Mouse (Mus musculus) heart, embryonic 11.5 days (tissue): ENCODE measurements at regions not wholly inside any gene's neighbourhood (a gene's known extent, or its start where the extent isn't known, plus 50 kb on each side); places are given as distances from the start of the nearest gene placed in this dataset.
"Not testable (repeated sequence)": the region's sequence is repeated elsewhere in the genome, so short reads cannot be mapped to it uniquely, and the experiment has no call there.

ENCODE experiments used
- ATAC-seq: fragments of 200-750 bp; cut with Nextera tagmentation; replicated peaks from 2 replicates; pipeline ENCODE4 v1.8.0; 2017; ENCODE audit warnings: moderate library complexity; ENCODE audit not compliant: insufficient number of reproducible peaks, low FRiP score, low TSS enrichment
- H3K27ac ChIP-seq: fragments of 300-500 bp; sonication (generic); 2 replicates; pipeline ENCODE4 v1.5.1; 2014; ENCODE audit warnings: mild to moderate bottlenecking, low read depth, low read length
- H3K27me3 ChIP-seq: fragments of 300-500 bp; sonication (generic); 2 replicates; pipeline ENCODE4 v1.6.1; 2014; ENCODE audit warnings: mild to moderate bottlenecking, low read length, mixed read lengths; ENCODE audit not compliant: control insufficient read depth, insufficient read depth
- H3K36me3 ChIP-seq: fragments of 300-500 bp; sonication (generic); 2 replicates; pipeline ENCODE4 v1.6.1; 2014; ENCODE audit warnings: mild to moderate bottlenecking, low read length, moderate library complexity, mixed read lengths; ENCODE audit not compliant: control insufficient read depth, insufficient read depth
- H3K4me1 ChIP-seq: fragments of 300-500 bp; sonication (generic); 2 replicates; pipeline ENCODE4 v1.6.1; 2014; ENCODE audit warnings: low read length; ENCODE audit not compliant: control insufficient read depth, insufficient read depth
- H3K4me2 ChIP-seq: fragments of 300-500 bp; sonication (generic); 2 replicates; pipeline ENCODE4 v1.6.1; 2014; ENCODE audit warnings: mild to moderate bottlenecking, moderate library complexity
- H3K4me3 ChIP-seq: fragments of 300-500 bp; sonication (generic); 2 replicates; pipeline ENCODE4 v1.5.1; 2014; ENCODE audit warnings: low read depth, low read length
- H3K9ac ChIP-seq: fragments of 300-500 bp; sonication (generic); 2 replicates; pipeline ENCODE4 v1.6.1; 2014; ENCODE audit warnings: mild to moderate bottlenecking, low read depth, low read length, moderate library complexity
- H3K9me3 ChIP-seq: fragments of 300-500 bp; sonication (generic); replicated peaks from 2 replicates; pipeline ENCODE4 v1.6.1; 2016; ENCODE audit warnings: low read length; ENCODE audit not compliant: control insufficient read depth
- WGBS: fragments of 180-500 bp; shearing (Covaris S2); extraction: QIAGEN DNeasy Blood & Tissue Kit; methylation state at CpG from one replicate; pipeline ENCODE4 v1.1.7; 2014; ENCODE audit not compliant: insufficient replicate concordance; 5-methylcytosine and 5-hydroxymethylcytosine counted together

DNA sequence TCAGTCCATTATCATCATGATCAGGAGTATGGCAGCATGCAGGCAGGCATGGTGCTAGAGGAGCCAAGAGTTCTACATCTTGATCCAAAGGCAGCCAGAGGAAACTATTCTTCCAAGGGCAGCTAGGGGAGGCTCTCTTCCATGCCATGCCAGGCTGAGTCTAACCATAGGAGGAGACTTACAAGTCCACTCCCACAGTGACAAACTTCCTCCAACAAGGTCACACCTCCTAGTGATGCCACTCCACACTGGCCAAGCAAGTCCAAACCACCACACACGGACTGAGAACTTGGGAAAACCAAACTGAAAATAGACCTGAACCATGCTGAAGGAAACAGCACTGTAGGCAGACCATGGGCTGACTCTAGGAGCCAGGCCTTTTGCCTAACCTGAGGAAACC lies 197.4 kb downstream of the Prex1 start:
- no peak for ATAC-seq
- H3K4me3 ChIP-seq: no peak overlapping the region
- H3K27me3 ChIP-seq: no peaks in the 10 kb centered on the region
- H3K4me2 ChIP-seq: no peak overlapping the region
- 71% methylated on average over 1 of the region's 1 CpGs for WGBS
- H3K9me3 ChIP-seq: no peaks in the 10 kb centered on the region
- no peaks in the 10 kb centered on the region for H3K36me3 ChIP-seq
- H3K27ac ChIP-seq: no peak overlapping the region
- no peak overlapping the region for H3K9ac ChIP-seq
- H3K4me1 ChIP-seq: peaks cover 23% of the 10 kb centered on the region

DNA sequence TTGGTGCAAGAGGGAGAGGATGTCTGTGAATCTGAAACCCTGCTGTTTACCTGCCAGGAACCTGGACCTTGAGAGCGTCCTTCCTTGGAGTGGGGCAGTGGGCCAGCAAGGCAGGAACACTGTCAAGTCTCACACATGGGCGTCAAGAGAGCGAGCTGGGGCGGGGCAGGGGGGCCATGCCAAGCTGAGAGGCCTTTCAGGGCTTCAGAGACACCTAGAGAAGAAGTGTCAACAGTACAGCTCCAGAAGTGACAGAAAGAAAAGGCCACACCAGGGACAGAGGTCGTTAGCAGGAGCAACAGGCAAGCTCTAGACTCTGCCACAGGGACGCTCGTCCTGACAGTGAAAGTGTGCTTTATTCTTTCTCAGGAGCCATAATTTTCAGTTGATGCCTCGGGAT lies 199.0 kb downstream of the Prex1 start:
- no peak for ATAC-seq
- Histone ChIP-seq H3K4me2 (0 out of 2 replicates have a peak overlapping the region, but pooled peaks have one; percentile 6), H3K4me3 (no peak overlapping the region), H3K9me3 (no peaks in the 10 kb centered on the region), H3K9ac (0 out of 2 replicates have a peak overlapping the region, but pooled peaks have one; percentile 28), H3K4me1 (peaks cover 36% of the 10 kb centered on the region), H3K36me3 (no peaks in the 10 kb centered on the region), H3K27me3 (no peaks in the 10 kb centered on the region), H3K27ac (peak overlapping the region; percentile 59)
- 27% methylated on average over 8 of the region's 8 CpGs for WGBS

DNA sequence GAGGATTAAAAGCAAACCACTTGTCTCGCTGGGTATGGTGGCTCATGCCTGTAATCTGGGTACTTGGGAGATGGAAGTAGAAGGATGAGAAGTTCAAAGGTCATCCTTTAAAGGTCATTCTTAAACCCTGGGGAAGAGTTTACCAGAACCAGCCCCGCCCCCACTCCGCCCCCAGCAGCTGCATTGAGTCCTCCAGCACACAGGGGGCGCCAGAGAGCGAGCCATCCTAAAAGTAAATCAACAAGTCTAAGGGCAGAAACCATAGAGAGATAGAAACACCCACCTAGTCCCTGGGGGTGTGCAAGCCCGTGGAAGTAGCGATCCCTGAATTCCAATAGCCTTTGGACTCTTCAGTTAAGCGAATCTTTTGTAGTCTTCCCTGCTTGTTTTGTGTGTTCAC lies 201.1 kb downstream of the Prex1 start:
- H3K27me3 ChIP-seq: no peaks in the 10 kb centered on the region
- no peak overlapping the region for H3K27ac ChIP-seq
- 76% methylated on average over 8 of the region's 8 CpGs for WGBS
- no peaks in the 10 kb centered on the region for H3K36me3 ChIP-seq
- no peak overlapping the region for H3K4me3 ChIP-seq
- peaks cover 33% of the 10 kb centered on the region for H3K4me1 ChIP-seq
- H3K9ac ChIP-seq: no peak overlapping the region
- H3K9me3 ChIP-seq: no peaks in the 10 kb centered on the region
- ATAC-seq: no peak
- no peak overlapping the region for H3K4me2 ChIP-seq

DNA sequence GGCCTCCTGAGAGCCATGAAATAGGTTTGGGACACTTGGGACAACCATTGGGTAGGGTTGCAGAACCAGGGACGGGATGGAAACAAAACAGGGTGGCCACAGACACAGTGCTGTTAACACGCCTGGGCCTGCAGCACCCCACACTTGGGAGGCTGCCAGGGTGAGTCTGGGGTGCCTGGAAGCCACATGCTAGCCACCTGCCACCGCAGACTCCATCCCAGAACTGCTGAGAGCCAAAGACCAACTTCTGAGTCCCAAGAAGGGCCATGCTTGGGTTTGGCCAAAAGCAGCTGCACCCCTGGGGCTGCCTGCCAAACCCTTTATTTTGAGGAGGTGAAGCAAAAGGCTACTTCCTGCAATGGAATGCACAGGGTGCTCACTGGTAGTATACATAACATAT lies 202.2 kb downstream of the Prex1 start:
- not testable (repeated sequence) for H3K4me2 ChIP-seq, ATAC-seq, H3K9me3 ChIP-seq, H3K36me3 ChIP-seq, H3K4me3 ChIP-seq, H3K9ac ChIP-seq, H3K27ac ChIP-seq, H3K27me3 ChIP-seq
- 76% methylated on average over 3 of the region's 3 CpGs for WGBS
- H3K4me1 ChIP-seq: peaks cover 29% of the 10 kb centered on the region

DNA sequence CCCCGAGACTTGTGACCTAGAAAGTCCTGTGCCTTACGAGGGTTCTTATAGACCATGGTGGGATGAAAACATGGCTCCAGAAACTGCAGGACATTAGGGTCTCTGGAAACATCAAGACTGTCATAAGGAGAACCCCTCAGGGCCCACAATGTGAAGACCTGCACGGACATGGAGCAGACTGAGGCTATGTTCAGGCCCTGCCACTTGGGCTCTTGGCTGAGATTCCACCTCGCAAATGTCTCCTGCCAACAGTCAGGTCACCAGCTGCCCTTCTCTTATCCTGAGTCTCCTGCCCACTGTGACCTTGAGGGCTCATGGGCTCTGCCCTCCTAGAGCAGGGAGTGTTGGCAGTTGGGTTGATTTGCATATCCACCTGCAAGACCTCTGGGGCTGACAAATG lies 202.9 kb downstream of the Prex1 start:
- Histone ChIP-seq H3K4me2 (no peak overlapping the region), H3K36me3 (no peaks in the 10 kb centered on the region), H3K4me1 (peaks cover 29% of the 10 kb centered on the region), H3K27ac (peak overlapping the region; percentile 16; the same call in 1 of the 2 replicates), H3K27me3 (no peaks in the 10 kb centered on the region), H3K4me3 (no peak overlapping the region), H3K9me3 (no peaks in the 10 kb centered on the region), H3K9ac (no peak overlapping the region)
- 64% methylated on average over 4 of the region's 4 CpGs for whole genome bisulfite sequencing
- no peak for ATAC-seq

DNA sequence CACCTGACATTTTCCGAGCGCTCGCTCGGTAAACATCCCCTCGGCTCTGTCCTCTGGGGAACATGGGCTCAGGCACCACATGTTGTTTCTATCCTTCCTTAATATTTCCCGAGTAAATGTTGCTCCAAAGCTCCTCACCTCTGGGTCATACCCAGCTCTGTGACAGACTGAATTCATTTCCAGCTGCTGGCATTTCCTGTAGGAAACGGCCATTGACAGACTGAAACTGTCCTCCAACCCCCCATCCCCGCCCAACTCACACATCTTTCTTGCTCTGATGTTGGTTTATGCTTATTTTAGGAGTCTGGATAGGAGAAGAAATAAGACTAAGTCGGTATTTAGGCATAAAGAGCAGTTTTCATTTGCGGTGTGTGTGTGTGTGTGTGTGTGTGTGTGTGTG lies 204.0 kb downstream of the Prex1 start:
- no peak for ATAC-seq
- H3K4me3 ChIP-seq: no peak overlapping the region
- peaks cover 28% of the 10 kb centered on the region for H3K4me1 ChIP-seq
- H3K4me2 ChIP-seq: no peak overlapping the region
- no peak overlapping the region for H3K27ac ChIP-seq
- H3K9ac ChIP-seq: no peak overlapping the region
- H3K9me3 ChIP-seq: no peaks in the 10 kb centered on the region
- WGBS: 83% methylated on average over 10 of the region's 10 CpGs
- no peaks in the 10 kb centered on the region for H3K27me3 ChIP-seq
- no peaks in the 10 kb centered on the region for H3K36me3 ChIP-seq

DNA sequence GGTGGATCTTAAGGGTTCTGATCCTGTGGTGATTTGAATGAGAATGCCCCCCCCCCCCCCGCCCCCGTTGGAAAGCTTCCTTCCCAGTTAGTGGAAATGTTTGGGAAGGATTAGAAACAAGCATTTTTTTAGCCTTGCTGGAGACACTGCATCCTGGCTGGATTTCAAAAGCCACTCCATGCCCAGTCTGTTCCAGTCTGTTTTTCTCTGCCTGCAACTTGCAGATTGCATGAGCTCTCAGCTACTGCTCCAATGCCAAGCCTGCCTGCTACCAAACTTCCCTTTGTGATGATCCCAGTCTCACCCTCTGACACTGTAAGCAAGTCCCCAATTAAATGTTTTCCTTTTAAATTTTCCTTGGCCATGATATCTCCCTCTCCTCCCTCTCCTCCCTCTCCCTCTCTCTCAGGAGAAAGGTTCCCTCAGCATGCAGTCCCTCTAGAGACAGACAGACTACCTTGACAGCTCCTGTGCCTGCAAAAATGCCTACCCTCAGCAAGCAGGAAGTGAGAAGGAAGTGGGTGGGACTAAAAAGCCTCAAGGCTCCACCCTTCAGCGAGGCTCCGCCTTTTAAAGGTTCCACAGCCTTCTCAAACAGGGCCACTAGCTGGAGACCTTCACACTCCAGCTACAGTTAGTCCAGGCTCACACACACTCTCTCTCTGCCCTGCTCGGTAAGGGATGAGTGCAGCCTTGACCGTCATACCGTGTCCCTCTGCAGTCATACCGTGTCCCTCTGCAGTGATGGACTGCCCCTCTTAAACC lies 204.8 kb downstream of the Prex1 start:
- Histone ChIP-seq H3K36me3 (no peaks in the 10 kb centered on the region), H3K4me3 (no peak overlapping the region), H3K4me2 (no peak overlapping the region), H3K27ac (no peak overlapping the region), H3K27me3 (no peaks in the 10 kb centered on the region), H3K4me1 (peaks cover 27% of the 10 kb centered on the region), H3K9me3 (no peaks in the 10 kb centered on the region), H3K9ac (no peak overlapping the region)
- WGBS: 81% methylated on average over 8 of the region's 8 CpGs
- ATAC-seq: no peak

DNA sequence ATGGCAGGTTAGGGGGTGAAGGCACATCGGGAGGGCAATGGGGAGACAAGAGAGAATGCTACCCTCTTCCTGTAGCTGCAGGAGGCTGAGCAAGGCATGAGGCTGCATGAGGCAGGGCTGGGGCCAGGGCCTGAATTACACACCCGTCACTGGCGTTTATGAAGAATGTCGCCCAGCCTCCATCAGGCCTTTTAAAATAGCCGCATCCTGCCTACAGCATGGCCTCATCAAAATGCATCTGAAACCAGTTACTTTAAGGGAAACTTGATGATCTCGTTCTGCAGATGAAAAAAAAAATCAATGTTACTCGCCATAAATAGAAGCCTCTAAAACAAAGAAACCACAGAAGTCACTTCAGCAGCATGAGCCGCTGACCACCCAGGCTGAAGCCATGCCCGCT lies 208.3 kb downstream of the Prex1 start:
- no peak overlapping the region for H3K9ac ChIP-seq
- no peak for ATAC-seq
- no peak overlapping the region for H3K4me2 ChIP-seq
- H3K27me3 ChIP-seq: no peaks in the 10 kb centered on the region
- peaks cover 18% of the 10 kb centered on the region for H3K4me1 ChIP-seq
- no peak overlapping the region for H3K4me3 ChIP-seq
- WGBS: 55% methylated on average over 9 of the region's 9 CpGs
- H3K27ac ChIP-seq: no peak overlapping the region
- H3K9me3 ChIP-seq: no peaks in the 10 kb centered on the region
- H3K36me3 ChIP-seq: no peaks in the 10 kb centered on the region

DNA sequence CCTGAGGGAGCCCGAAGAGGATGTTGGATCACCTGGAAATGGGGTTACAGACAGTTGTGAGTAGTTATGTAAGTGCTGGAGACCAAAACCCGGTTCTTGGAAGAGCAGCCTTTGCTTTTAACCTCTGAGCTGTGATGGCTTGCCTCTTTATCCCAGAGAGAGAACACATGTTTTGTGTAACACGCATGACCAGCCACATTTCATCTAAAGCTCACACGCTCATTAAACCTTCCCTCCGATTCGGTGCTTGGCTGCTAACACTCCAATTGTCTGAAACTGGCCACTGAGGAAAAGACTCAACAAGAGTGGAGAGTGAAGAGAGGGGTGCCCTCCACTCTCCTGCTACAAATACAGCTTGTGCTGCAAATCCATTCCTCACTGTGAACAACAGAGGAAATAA lies 210.0 kb downstream of the Prex1 start:
- no peaks in the 10 kb centered on the region for H3K9me3 ChIP-seq
- WGBS: 84% methylated on average over 6 of the region's 6 CpGs
- H3K36me3 ChIP-seq: no peaks in the 10 kb centered on the region
- H3K4me1 ChIP-seq: peaks cover 14% of the 10 kb centered on the region
- ATAC-seq: no peak
- no peaks in the 10 kb centered on the region for H3K27me3 ChIP-seq
- no peak overlapping the region for H3K4me3 ChIP-seq
- H3K27ac ChIP-seq: no peak overlapping the region
- H3K9ac ChIP-seq: no peak overlapping the region
- H3K4me2 ChIP-seq: no peak overlapping the region
